Mouse (Mus musculus) bone marrow, adult 2 months (tissue): ENCODE measurements around the gene Acpp.

ENCODE experiments used
- CTCF ChIP-seq: fragments of 200-500 bp; IDR thresholded peaks from 2 replicates; pipeline ENCODE4 v1.5.1; 2011; ENCODE audit warnings: low read length, control low read depth; ENCODE audit not compliant: control insufficient read depth, insufficient read depth
- POLR2A ChIP-seq: fragments of 200-500 bp; IDR thresholded peaks from 2 replicates; pipeline ENCODE4 v1.6.1; 2011; ENCODE audit warnings: low read depth, mild to moderate bottlenecking, control low read depth, low read length, borderline replicate concordance; ENCODE audit not compliant: control insufficient read depth

GRCm38 (mm10) chr9:104256085-104256484 is 81.5 kb downstream of the Acpp start:
- TF ChIP-seq POLR2A = no peak
- no peak for TF ChIP-seq CTCF
